Mouse (Mus musculus): ENCODE measurements around the gene Vps13d. TPM values are rescaled to one million over a fixed set of nuclear protein-coding genes. Genes with fewer than 3 reads are reported as not detected.

Vps13d gene
- polyA plus RNA-seq, 1 experiment from 2014 or later: 12.1 TPM

- peaks cover 5% of the 10 kb centered on the region for H3K36me3 ChIP-seq (replicated peaks; ENCODE audit: control insufficient read depth, insufficient read depth)
- H3K4me3 ChIP-seq (replicated peaks; ENCODE audit: low read length): no peak overlapping the region
- H3K9ac ChIP-seq: no peak overlapping the region
- no peak overlapping the region for H3K4me2 ChIP-seq (replicated peaks)
- no peaks in the 10 kb centered on the region for H3K9me3 ChIP-seq (ENCODE audit: control insufficient read depth, low read length)
- 41% methylated on average over 2 of the region's 2 CpGs for WGBS
- ATAC-seq (ENCODE audit: low FRiP score) (no peak), DNase-seq (ENCODE audit: low spot score) (no peak)
- H3K27me3 ChIP-seq (ENCODE audit: control insufficient read depth, insufficient read depth, low read length): no peaks in the 10 kb centered on the region
- H3K4me1 ChIP-seq (replicated peaks; ENCODE audit: control insufficient read depth, insufficient read depth, low read length): no peaks in the 10 kb centered on the region
- H3K27ac ChIP-seq: no peak overlapping the region
Measured at GRCm38 (mm10) chr4:144975505-144975904, 219.3 kb downstream of the Vps13d start.

- ATAC-seq (ENCODE audit: low FRiP score) (no peak), DNase-seq (ENCODE audit: low spot score) (no peak)
- H3K36me3 ChIP-seq (replicated peaks; ENCODE audit: control insufficient read depth, insufficient read depth): peaks cover 11% of the 10 kb centered on the region
- no peak overlapping the region for H3K9ac ChIP-seq
- H3K4me3 ChIP-seq (replicated peaks; ENCODE audit: low read length): no peak overlapping the region
- H3K4me1 ChIP-seq (replicated peaks; ENCODE audit: control insufficient read depth, insufficient read depth, low read length): no peaks in the 10 kb centered on the region
- no peaks in the 10 kb centered on the region for H3K27me3 ChIP-seq (ENCODE audit: control insufficient read depth, insufficient read depth, low read length)
- H3K9me3 ChIP-seq (ENCODE audit: control insufficient read depth, low read length): no peaks in the 10 kb centered on the region
- H3K27ac ChIP-seq: no peak overlapping the region
- no peak overlapping the region for H3K4me2 ChIP-seq (replicated peaks)
- whole genome bisulfite sequencing: 88% methylated on average over 3 of the region's 3 CpGs
Measured at GRCm38 (mm10) chr4:144974458-144974857, 220.3 kb downstream of the Vps13d start.

DNA sequence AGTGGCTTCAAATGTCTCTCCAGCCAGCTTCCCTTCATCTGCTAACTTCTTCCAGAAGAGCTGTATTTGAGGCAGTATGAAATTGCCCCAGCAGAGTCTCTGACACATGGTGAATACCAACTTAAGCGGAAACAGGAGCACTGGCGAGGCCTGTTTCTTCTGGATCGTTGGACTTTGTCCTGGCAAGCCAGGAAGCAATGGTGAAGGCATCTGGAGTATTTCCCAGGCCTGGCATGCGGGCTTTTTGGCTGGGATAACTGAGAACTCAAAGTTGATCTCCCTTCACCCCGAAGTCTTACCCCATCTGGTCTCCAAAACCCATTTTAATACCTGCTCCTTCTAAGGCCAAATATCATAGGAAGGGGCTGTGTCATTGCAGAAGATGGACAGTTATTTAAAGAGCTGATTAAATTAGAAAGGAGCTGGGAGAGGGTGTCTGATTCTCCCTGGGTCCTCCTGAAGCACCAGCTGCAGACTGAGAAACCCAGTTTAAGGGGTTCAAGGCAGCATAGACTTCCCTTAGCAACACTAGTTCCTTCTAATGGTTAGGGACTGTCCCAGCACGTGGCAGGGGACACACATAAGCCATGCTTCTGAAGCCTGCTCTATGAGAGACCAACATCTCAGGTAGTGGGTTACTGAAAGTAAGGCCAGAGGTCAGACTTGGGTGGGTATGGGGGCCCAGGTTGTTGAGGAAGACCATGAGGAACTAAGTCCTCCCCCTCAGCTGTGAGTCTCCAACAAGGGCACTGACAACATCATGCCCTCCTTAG lies 221.7 kb downstream of the Vps13d start:
- H3K4me3 ChIP-seq (replicated peaks; ENCODE audit: low read length): no peak overlapping the region
- H3K4me2 ChIP-seq (replicated peaks): no peak overlapping the region
- H3K27ac ChIP-seq: no peak overlapping the region
- no peaks in the 10 kb centered on the region for H3K4me1 ChIP-seq (replicated peaks; ENCODE audit: control insufficient read depth, insufficient read depth, low read length)
- no peak overlapping the region for H3K9ac ChIP-seq
- no peak for ATAC-seq (ENCODE audit: low FRiP score)
- 74% methylated on average over 6 of the region's 6 CpGs for WGBS
- peaks cover 13% of the 10 kb centered on the region for H3K36me3 ChIP-seq (replicated peaks; ENCODE audit: control insufficient read depth, insufficient read depth)
- H3K27me3 ChIP-seq (ENCODE audit: control insufficient read depth, insufficient read depth, low read length): no peaks in the 10 kb centered on the region
- no peak for DNase-seq (ENCODE audit: low spot score)
- H3K9me3 ChIP-seq (ENCODE audit: control insufficient read depth, low read length): no peaks in the 10 kb centered on the region

- Histone ChIP-seq H3K4me2 (replicated peaks) (no peak overlapping the region), H3K9ac (no peak overlapping the region), H3K9me3 (ENCODE audit: control insufficient read depth, low read length) (no peaks in the 10 kb centered on the region), H3K27me3 (ENCODE audit: control insufficient read depth, insufficient read depth, low read length) (no peaks in the 10 kb centered on the region), H3K36me3 (replicated peaks; ENCODE audit: control insufficient read depth, insufficient read depth) (peaks cover 9% of the 10 kb centered on the region), H3K27ac (no peak overlapping the region), H3K4me3 (replicated peaks; ENCODE audit: low read length) (no peak overlapping the region), H3K4me1 (replicated peaks; ENCODE audit: control insufficient read depth, insufficient read depth, low read length) (no peaks in the 10 kb centered on the region)
- WGBS: 96% methylated on average over 2 of the region's 2 CpGs
- no peak for DNase-seq (ENCODE audit: low spot score)
- no peak for ATAC-seq (ENCODE audit: low FRiP score)
Measured at GRCm38 (mm10) chr4:144971048-144971447, 223.8 kb downstream of the Vps13d start.

GRCm38 (mm10) chr4:144969030-144969429 lies 225.8 kb downstream of the Vps13d start:
- ATAC-seq (ENCODE audit: low FRiP score) (0 out of 2 replicates have a peak, but pooled peaks have one; percentile 26), DNase-seq (ENCODE audit: low spot score) (no peak)
- Histone ChIP-seq H3K9ac (no peak overlapping the region), H3K27me3 (ENCODE audit: control insufficient read depth, insufficient read depth, low read length) (no peaks in the 10 kb centered on the region), H3K4me2 (replicated peaks) (no peak overlapping the region), H3K4me3 (replicated peaks; ENCODE audit: low read length) (no peak overlapping the region), H3K36me3 (replicated peaks; ENCODE audit: control insufficient read depth, insufficient read depth) (peaks cover 9% of the 10 kb centered on the region), H3K4me1 (replicated peaks; ENCODE audit: control insufficient read depth, insufficient read depth, low read length) (no peaks in the 10 kb centered on the region), H3K9me3 (ENCODE audit: control insufficient read depth, low read length) (no peaks in the 10 kb centered on the region), H3K27ac (no peak overlapping the region)
- 74% methylated on average over 6 of the region's 6 CpGs for WGBS

DNA sequence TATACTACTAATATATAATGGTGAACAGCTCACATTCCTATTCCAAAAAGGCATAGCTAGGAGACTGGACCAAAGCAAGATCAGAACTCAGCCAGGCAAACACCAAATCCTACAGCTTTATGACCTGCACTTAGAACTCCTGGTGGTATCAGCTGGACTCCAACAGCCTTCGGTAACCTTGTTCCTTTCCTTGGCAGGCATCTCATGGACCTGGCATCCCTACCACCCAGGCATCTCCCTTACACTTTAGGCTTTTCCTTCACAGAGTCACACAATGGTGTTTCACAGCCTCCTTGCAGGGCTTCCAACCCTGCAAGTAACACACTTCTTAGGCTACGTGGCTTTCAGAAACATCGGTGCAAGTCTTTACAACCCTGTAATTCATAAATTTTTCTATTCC lies 226.4 kb downstream of the Vps13d start:
- Histone ChIP-seq H3K4me1 (replicated peaks; ENCODE audit: control insufficient read depth, insufficient read depth, low read length) (no peaks in the 10 kb centered on the region), H3K36me3 (replicated peaks; ENCODE audit: control insufficient read depth, insufficient read depth) (peaks cover 9% of the 10 kb centered on the region), H3K4me3 (replicated peaks; ENCODE audit: low read length) (no peak overlapping the region), H3K9me3 (ENCODE audit: control insufficient read depth, low read length) (no peaks in the 10 kb centered on the region), H3K27ac (no peak overlapping the region), H3K9ac (no peak overlapping the region), H3K27me3 (ENCODE audit: control insufficient read depth, insufficient read depth, low read length) (no peaks in the 10 kb centered on the region), H3K4me2 (replicated peaks) (no peak overlapping the region)
- ATAC-seq (ENCODE audit: low FRiP score) (no peak), DNase-seq (ENCODE audit: low spot score) (no peak)
- 93% methylated on average over 3 of the region's 3 CpGs for WGBS

GRCm38 (mm10) chr4:144965255-144965654 lies 229.6 kb downstream of the Vps13d start:
- no peak overlapping the region for H3K27ac ChIP-seq
- no peak overlapping the region for H3K9ac ChIP-seq
- DNase-seq (ENCODE audit: low spot score) (no peak), ATAC-seq (ENCODE audit: low FRiP score) (no peak)
- no peaks in the 10 kb centered on the region for H3K4me1 ChIP-seq (replicated peaks; ENCODE audit: control insufficient read depth, insufficient read depth, low read length)
- 78% methylated on average over 2 of the region's 2 CpGs for WGBS
- no peak overlapping the region for H3K4me3 ChIP-seq (replicated peaks; ENCODE audit: low read length)
- H3K36me3 ChIP-seq (replicated peaks; ENCODE audit: control insufficient read depth, insufficient read depth): peaks cover 9% of the 10 kb centered on the region
- H3K9me3 ChIP-seq (ENCODE audit: control insufficient read depth, low read length): no peaks in the 10 kb centered on the region
- H3K4me2 ChIP-seq (replicated peaks): no peak overlapping the region
- no peaks in the 10 kb centered on the region for H3K27me3 ChIP-seq (ENCODE audit: control insufficient read depth, insufficient read depth, low read length)

- ATAC-seq (ENCODE audit: low FRiP score) (no peak), DNase-seq (ENCODE audit: low spot score) (no peak)
- Histone ChIP-seq H3K9me3 (ENCODE audit: control insufficient read depth, low read length) (no peaks in the 10 kb centered on the region), H3K36me3 (replicated peaks; ENCODE audit: control insufficient read depth, insufficient read depth) (no peaks in the 10 kb centered on the region), H3K4me3 (replicated peaks; ENCODE audit: low read length) (no peak overlapping the region), H3K4me1 (replicated peaks; ENCODE audit: control insufficient read depth, insufficient read depth, low read length) (no peaks in the 10 kb centered on the region), H3K9ac (no peak overlapping the region), H3K27me3 (ENCODE audit: control insufficient read depth, insufficient read depth, low read length) (no peaks in the 10 kb centered on the region), H3K4me2 (replicated peaks) (no peak overlapping the region), H3K27ac (no peak overlapping the region)
- 80% methylated on average over 3 of the region's 3 CpGs for WGBS
Measured at GRCm38 (mm10) chr4:144961696-144962095, 233.1 kb downstream of the Vps13d start.

DNA sequence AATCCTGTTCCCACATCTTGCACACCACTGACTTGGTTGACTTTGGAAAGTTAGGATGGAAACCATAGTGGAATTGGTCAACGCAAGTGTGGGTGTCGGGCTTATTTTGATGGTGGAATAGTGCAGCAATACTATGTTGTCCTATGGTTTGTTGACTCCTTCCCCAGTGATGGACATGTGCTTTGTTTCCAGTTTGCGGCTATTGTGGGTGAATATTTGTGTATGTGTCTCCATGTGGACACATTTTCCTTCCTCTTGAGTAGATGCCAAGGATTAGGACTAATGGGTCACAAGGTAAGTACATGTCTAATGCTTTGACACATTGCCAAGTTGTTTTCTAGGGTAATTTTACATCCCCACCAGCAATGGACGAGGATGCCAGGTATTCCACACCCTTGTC lies 233.6 kb downstream of the Vps13d start:
- no peak for ATAC-seq (ENCODE audit: low FRiP score)
- no peaks in the 10 kb centered on the region for H3K27me3 ChIP-seq (ENCODE audit: control insufficient read depth, insufficient read depth, low read length)
- 93% methylated on average over 4 of the region's 4 CpGs for WGBS

More for the DNA sequence above, 233.6 kb downstream of the Vps13d start:
- H3K27ac ChIP-seq: no peak overlapping the region
- H3K4me1 ChIP-seq (replicated peaks; ENCODE audit: control insufficient read depth, insufficient read depth, low read length): no peaks in the 10 kb centered on the region
- H3K4me3 ChIP-seq (replicated peaks; ENCODE audit: low read length): no peak overlapping the region
- no peak overlapping the region for H3K4me2 ChIP-seq (replicated peaks)
- DNase-seq (ENCODE audit: low spot score): no peak
- H3K36me3 ChIP-seq (replicated peaks; ENCODE audit: control insufficient read depth, insufficient read depth): no peaks in the 10 kb centered on the region
- H3K9me3 ChIP-seq (ENCODE audit: control insufficient read depth, low read length): no peaks in the 10 kb centered on the region
- H3K9ac ChIP-seq: no peak overlapping the region
